Mouse (Mus musculus) lung, postnatal 36 days (tissue): ENCODE data around the gene Gm49450.
"Not testable (repeated sequence)": the region's sequence is repeated elsewhere in the genome, so short reads cannot be mapped to it uniquely, and the experiment has no call there.

Experiments used
- DNase-seq: peaks from one replicate; pipeline ENCODE4 v3.0.0; 2022; ENCODE audit warnings: mixed read lengths

Gene Gm49450

GRCm38 (mm10) chr15:98923031-98923537 is 30.3 kb downstream of the Gm49450 start:
- DNase-seq = peak; percentile 32

GRCm38 (mm10) chr15:98922581-98922980 is 30.8 kb downstream of the Gm49450 start:
- DNase-seq = peak; percentile 32

- no peak for DNase-seq
These were observed 31.8 kb downstream of the Gm49450 start for GRCm38 (mm10) chr15:98921510-98921909.

GRCm38 (mm10) chr15:98918499-98918895 is 34.9 kb downstream of the Gm49450 start:
- DNase-seq = not testable (repeated sequence)

GRCm38 (mm10) chr15:98917538-98918498 is 35.5 kb downstream of the Gm49450 start, which contains the start of gene Lmbr1l:
Gene Lmbr1l (minus strand): TSS chr15:98918231.
- peak; percentile 100 for DNase-seq

GRCm38 (mm10) chr15:98917091-98917490 is 36.3 kb downstream of the Gm49450 start:
- peak; percentile 48 for DNase-seq

GRCm38 (mm10) chr15:98916016-98916415 is 37.3 kb downstream of the Gm49450 start:
- DNase-seq = no peak

- no peak for DNase-seq
These were observed 38.4 kb downstream of the Gm49450 start for GRCm38 (mm10) chr15:98914903-98915302.

GRCm38 (mm10) chr15:98904692-98905091 is 48.7 kb downstream of the Gm49450 start:
- peak; percentile 54 for DNase-seq

- no peak for DNase-seq
These were observed 50.8 kb downstream of the Gm49450 start for GRCm38 (mm10) chr15:98902600-98902999.

- DNase-seq = no peak
These were observed 51.8 kb downstream of the Gm49450 start for GRCm38 (mm10) chr15:98901530-98901929.

- peak; percentile 45 for DNase-seq
These were observed 55.2 kb downstream of the Gm49450 start, which contains the start of gene Dhh for GRCm38 (mm10) chr15:98897928-98898800. Gene Dhh (minus strand): TSS chr15:98898540.

GRCm38 (mm10) chr15:98897495-98897894 is 55.9 kb downstream of the Gm49450 start:
- DNase-seq = peak; percentile 67

GRCm38 (mm10) chr15:98895635-98896589 is 57.4 kb downstream of the Gm49450 start:
- peak; percentile 63 for DNase-seq

GRCm38 (mm10) chr15:98894746-98895634 is 58.4 kb downstream of the Gm49450 start:
- peak; percentile 54 for DNase-seq

- peak; percentile 34 for DNase-seq
These were observed 59.2 kb downstream of the Gm49450 start, which contains the start of gene Rhebl1 for GRCm38 (mm10) chr15:98893940-98894745. Gene Rhebl1 (minus strand): TSS chr15:98894540.

- DNase-seq = no peak
These were observed 60.3 kb downstream of the Gm49450 start for GRCm38 (mm10) chr15:98893036-98893435.

GRCm38 (mm10) chr15:98891907-98892606 is 61.3 kb downstream of the Gm49450 start:
- peak; percentile 92 for DNase-seq

GRCm38 (mm10) chr15:98891198-98891742 is 62.1 kb downstream of the Gm49450 start:
- DNase-seq = no peak
